Mouse (Mus musculus) testis, postnatal 14 days (tissue): ENCODE results near the gene Ociad2.
A peak's percentile ranks its signal among the peaks of the same experiment; 100 is the strongest.

ENCODE experiments used
- DNase-seq: peaks from one replicate; pipeline ENCODE4 v3.0.0; 2021; ENCODE audit warnings: low spot score

The Ociad2 gene

GRCm38 (mm10) chr5:73340723-73341235, at the start of gene Ociad2:
TSS of gene Ociad2 (minus strand) at chr5:73341028.
- no peak for DNase-seq

GRCm38 (mm10) chr5:73383647-73383970, 42.8 kb upstream of the Ociad2 start:
- DNase-seq: no peak

GRCm38 (mm10) chr5:73382737-73383646, 42.2 kb upstream of the Ociad2 start:
- DNase-seq: peak; percentile 40

GRCm38 (mm10) chr5:73381976-73382540, 41.2 kb upstream of the Ociad2 start:
- DNase-seq: no peak

- DNase-seq: no peak
Observed at GRCm38 (mm10) chr5:73381510-73381909, 40.7 kb upstream of the Ociad2 start.

GRCm38 (mm10) chr5:73380829-73381228, 40.0 kb upstream of the Ociad2 start:
- no peak for DNase-seq

GRCm38 (mm10) chr5:73379908-73380307, 39.1 kb upstream of the Ociad2 start:
- peak; percentile 54 for DNase-seq

- DNase-seq: no peak
Observed at GRCm38 (mm10) chr5:73376491-73376890, 35.7 kb upstream of the Ociad2 start.

GRCm38 (mm10) chr5:73376041-73376440, 35.2 kb upstream of the Ociad2 start:
- DNase-seq: no peak

- DNase-seq: no peak
Observed at GRCm38 (mm10) chr5:73373184-73373583, 32.4 kb upstream of the Ociad2 start.

- DNase-seq: no peak
Observed at GRCm38 (mm10) chr5:73372601-73373000, 31.8 kb upstream of the Ociad2 start.

GRCm38 (mm10) chr5:73369731-73370130, 28.9 kb upstream of the Ociad2 start:
- DNase-seq: no peak

GRCm38 (mm10) chr5:73368845-73369447, 28.1 kb upstream of the Ociad2 start:
- DNase-seq: no peak

GRCm38 (mm10) chr5:73367906-73368305, 27.1 kb upstream of the Ociad2 start:
- DNase-seq: no peak

GRCm38 (mm10) chr5:73364107-73364864, 23.5 kb upstream of the Ociad2 start:
- DNase-seq: no peak

- no peak for DNase-seq
Observed at GRCm38 (mm10) chr5:73362791-73363190, 22.0 kb upstream of the Ociad2 start.

- no peak for DNase-seq
Observed at GRCm38 (mm10) chr5:73362338-73362737, 21.5 kb upstream of the Ociad2 start.

- no peak for DNase-seq
Observed at GRCm38 (mm10) chr5:73360240-73360639, 19.4 kb upstream of the Ociad2 start.

- no peak for DNase-seq
Observed at GRCm38 (mm10) chr5:73359752-73360141, 18.9 kb upstream of the Ociad2 start.

- no peak for DNase-seq
Observed at GRCm38 (mm10) chr5:73359134-73359751, 18.4 kb upstream of the Ociad2 start.

GRCm38 (mm10) chr5:73355393-73355792, 14.6 kb upstream of the Ociad2 start:
- no peak for DNase-seq

- no peak for DNase-seq
Observed at GRCm38 (mm10) chr5:73353978-73354377, 13.2 kb upstream of the Ociad2 start.
